Mouse (Mus musculus): Measurements from ENCODE around the gene Rab29. TPM values are rescaled to one million over a fixed set of nuclear protein-coding genes. Genes with fewer than 3 reads are reported as not detected.

Gene Rab29
- total and polyA plus RNA-seq, 3 experiments = 23.5 to 26.3 TPM; not detected in 1

DNA sequence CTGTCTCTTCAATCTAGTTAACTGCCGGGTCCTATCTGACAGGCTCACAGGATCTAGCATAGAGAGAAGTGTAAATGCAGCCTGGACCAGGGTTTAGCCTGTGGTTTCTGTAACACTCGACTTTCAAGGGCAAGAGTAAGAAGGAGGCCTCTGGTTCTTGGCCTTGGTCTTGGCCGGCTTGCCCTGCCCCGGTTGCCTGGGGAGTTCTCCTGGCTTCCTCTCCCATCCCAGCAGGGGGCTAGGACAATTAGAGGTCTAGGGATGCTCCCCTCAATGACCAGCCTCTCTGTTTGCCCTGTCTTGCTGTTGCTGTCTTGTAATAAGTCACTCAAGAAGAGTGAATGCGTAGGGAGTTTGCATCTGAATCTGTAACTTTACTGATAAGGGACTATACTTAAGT, 37.7 kb upstream of the Rab29 start:
- H3K36me3 ChIP-seq (ENCODE audit: control insufficient read depth in 1 of 2, insufficient read depth in 2 of 2, low read length in 2 of 2) = peaks cover 0 to 6% of the 10 kb centered on the region in 2 experiments; a peak in 2 of 4 replicates
- H3K9ac ChIP-seq (ENCODE audit: control insufficient read depth, low read depth, low read length, poor library complexity, severe bottlenecking) = peak overlapping the region; percentile 88
- H3K4me1 ChIP-seq (ENCODE audit: control insufficient read depth in 1 of 2, insufficient read depth in 2 of 2, low read length in 2 of 2) = peaks cover 4 to 12% of the 10 kb centered on the region in 2 experiments; a peak in 3 of 4 replicates
- no peaks in the 10 kb centered on the region for H3K9me3 ChIP-seq (replicated peaks; ENCODE audit: insufficient read depth, low read length)
- TF ChIP-seq RCOR1 (IDR thresholded peaks at IDR 0.05; ENCODE audit: low read depth, low read length) (no peak), TBP (IDR thresholded peaks at IDR 0.05; ENCODE audit: low read depth, low read length) (no peak), MAFK (IDR thresholded peaks at IDR 0.05; ENCODE audit: borderline replicate concordance, low read depth, low read length) (no peak), NELFE (IDR thresholded peaks at IDR 0.05; ENCODE audit: low read depth, low read length) (no peak), USF2 (IDR thresholded peaks at IDR 0.05; ENCODE audit: borderline replicate concordance in 1 of 2, insufficient read depth in 1 of 2, low read depth in 1 of 2, low read length in 2 of 2) (no peak), GATA1 (IDR thresholded peaks at IDR 0.05; ENCODE audit: low read depth, low read length) (no peak), CHD1 (IDR thresholded peaks at IDR 0.05; ENCODE audit: low read depth, low read length) (no peak), CHD2 (IDR thresholded peaks at IDR 0.05; ENCODE audit: low read length) (no peak), ZKSCAN1 (IDR thresholded peaks at IDR 0.05; ENCODE audit: low read depth, low read length) (no peak), KAT2A (conservative IDR thresholded peaks at IDR 0.05; ENCODE audit: low read depth, low read length) (no peak), POLR2AphosphoS5 (IDR thresholded peaks at IDR 0.05; ENCODE audit: borderline replicate concordance, low read depth, low read length) (no peak), HCFC1 (IDR thresholded peaks at IDR 0.05; ENCODE audit: low read depth, low read length) (no peak), ZC3H11A (IDR thresholded peaks at IDR 0.05; ENCODE audit: low read depth, low read length) (no peak), E2F4 (IDR thresholded peaks at IDR 0.05; ENCODE audit: borderline replicate concordance, low read depth, low read length) (no peak), ZMIZ1 (IDR thresholded peaks at IDR 0.05; ENCODE audit: low read depth, low read length) (no peak), RAD21 (IDR thresholded peaks at IDR 0.05; ENCODE audit: low read depth, low read length) (no peak), GABPA (IDR thresholded peaks at IDR 0.05; ENCODE audit: low read depth, low read length) (no peak)
- H3K27me3 ChIP-seq (ENCODE audit: control insufficient read depth in 1 of 2, insufficient read depth in 2 of 2, low read length in 2 of 2) = peaks cover 3 to 4% of the 10 kb centered on the region in 2 experiments; a peak in 2 of 4 replicates
- H3K27ac ChIP-seq (ENCODE audit: control insufficient read depth, low read depth, low read length) = no peak overlapping the region
- H3K79me2 ChIP-seq (ENCODE audit: control insufficient read depth, insufficient read depth, low read length, poor library complexity) = peaks cover 1% of the 10 kb centered on the region; the same call in 1 of the 2 replicates
- peak overlapping the region; percentile 86 to 87 for H3K4me3 ChIP-seq (ENCODE audit: control insufficient read depth in 1 of 2, insufficient read depth in 1 of 2, low read depth in 2 of 2, low read length in 2 of 2)
- DNase-seq (ENCODE audit: low read depth, low spot score) = peak; percentile 27

DNA sequence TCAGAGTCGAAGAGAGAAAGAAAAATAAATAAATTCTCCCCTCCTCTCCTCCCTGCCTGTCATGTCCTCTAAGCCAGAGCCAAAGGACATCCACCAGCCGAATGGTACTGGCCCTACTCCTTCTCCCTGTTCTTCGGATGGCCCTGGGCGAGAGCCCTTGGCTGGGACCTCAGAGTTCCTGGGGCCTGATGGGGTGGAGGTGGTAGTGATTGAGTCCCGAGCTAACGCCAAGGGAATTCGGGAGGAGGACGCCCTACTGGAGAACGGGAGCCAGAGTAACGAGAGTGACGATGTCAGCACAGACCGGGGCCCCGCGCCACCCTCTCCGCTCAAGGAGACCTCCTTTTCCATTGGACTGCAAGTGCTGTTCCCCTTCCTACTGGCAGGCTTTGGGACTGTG, 36.5 kb upstream of the Rab29 start:
- Histone ChIP-seq H3K27ac (ENCODE audit: control insufficient read depth, low read depth, low read length) (no peak overlapping the region), H3K9ac (ENCODE audit: control insufficient read depth, low read depth, low read length, poor library complexity, severe bottlenecking) (no peak overlapping the region), H3K79me2 (ENCODE audit: control insufficient read depth, insufficient read depth, low read length, poor library complexity) (peaks cover 1% of the 10 kb centered on the region; the same call in 1 of the 2 replicates), H3K9me3 (replicated peaks; ENCODE audit: insufficient read depth, low read length) (no peaks in the 10 kb centered on the region), H3K4me1 (ENCODE audit: control insufficient read depth in 1 of 2, insufficient read depth in 2 of 2, low read length in 2 of 2) (peaks cover 4 to 12% of the 10 kb centered on the region in 2 experiments; a peak in 3 of 4 replicates), H3K4me3 (ENCODE audit: control insufficient read depth in 1 of 2, insufficient read depth in 1 of 2, low read depth in 2 of 2, low read length in 2 of 2) (no peak overlapping the region), H3K36me3 (ENCODE audit: control insufficient read depth in 1 of 2, insufficient read depth in 2 of 2, low read length in 2 of 2) (peaks cover 0 to 6% of the 10 kb centered on the region in 2 experiments; a peak in 2 of 4 replicates), H3K27me3 (ENCODE audit: control insufficient read depth in 1 of 2, insufficient read depth in 2 of 2, low read length in 2 of 2) (peaks cover 0 to 4% of the 10 kb centered on the region in 2 experiments; a peak in 2 of 4 replicates)
- DNase-seq (ENCODE audit: low read depth, low spot score) = no peak
- no peak for TF ChIP-seq POLR2AphosphoS5 (IDR thresholded peaks at IDR 0.05; ENCODE audit: borderline replicate concordance, low read depth, low read length)
- TF ChIP-seq POLR2AphosphoS2 (IDR thresholded peaks at IDR 0.05; ENCODE audit: low read length) = no peak
- TF ChIP-seq MXI1 (IDR thresholded peaks at IDR 0.05; ENCODE audit: low read depth, low read length) = no peak
- TF ChIP-seq JUND (IDR thresholded peaks at IDR 0.05; ENCODE audit: low read depth, low read length) = no peak
- TF ChIP-seq CHD2 (IDR thresholded peaks at IDR 0.05; ENCODE audit: low read length) = no peak
- no peak for TF ChIP-seq BHLHE40 (IDR thresholded peaks at IDR 0.05; ENCODE audit: borderline replicate concordance, low read depth, low read length)
- no peak for TF ChIP-seq EP300 (IDR thresholded peaks at IDR 0.05; ENCODE audit: low read depth in 1 of 2, low read length in 2 of 2)
- TF ChIP-seq MAX (IDR thresholded peaks at IDR 0.05; ENCODE audit: low read length) = no peak
- TF ChIP-seq ZKSCAN1 (IDR thresholded peaks at IDR 0.05; ENCODE audit: low read depth, low read length) = no peak
- TF ChIP-seq NELFE (IDR thresholded peaks at IDR 0.05; ENCODE audit: low read depth, low read length) = no peak
- TF ChIP-seq MYC (IDR thresholded peaks at IDR 0.05; ENCODE audit: low read depth, low read length) = no peak
- no peak for TF ChIP-seq NRF1 (IDR thresholded peaks at IDR 0.05; ENCODE audit: insufficient read depth, low read depth, low read length, poor library complexity, severe bottlenecking)
- TF ChIP-seq ZNF384 (IDR thresholded peaks at IDR 0.05; ENCODE audit: low read depth, low read length) = no peak
- TF ChIP-seq MYB (IDR thresholded peaks at IDR 0.05; ENCODE audit: low read depth, low read length) = no peak
- TF ChIP-seq MEF2A (IDR thresholded peaks at IDR 0.05; ENCODE audit: extremely low read depth, insufficient replicate concordance, low read depth, low read length, poor library complexity, severe bottlenecking) = no peak
- no peak for TF ChIP-seq HCFC1 (IDR thresholded peaks at IDR 0.05; ENCODE audit: low read depth, low read length)
